Comparison of ENCODE assay signal across 11 mouse cellular contexts in the genomic region with DNA sequence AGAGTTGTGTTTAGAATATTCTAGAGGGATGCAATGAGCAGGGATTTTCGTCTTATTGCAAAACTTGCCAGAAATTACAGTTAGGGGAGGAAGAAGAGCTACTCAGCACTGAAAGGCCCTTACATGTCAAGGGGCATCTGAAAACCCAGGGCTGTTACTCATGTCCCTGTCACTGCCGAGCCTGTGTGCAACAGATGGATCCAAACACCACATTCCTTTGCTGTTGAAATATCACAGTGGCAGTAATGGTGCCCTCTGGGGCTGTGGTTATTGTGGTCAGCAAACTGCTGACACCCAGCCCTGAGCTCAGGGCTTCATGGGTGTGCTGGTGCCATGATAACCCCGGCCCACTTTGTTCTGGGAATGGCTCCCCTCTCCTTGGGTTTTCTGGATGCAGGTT.
DNase-seq lines count a peak whose midpoint lies in the region; ATAC-seq lines count a peak whose summit lies in the region.
"Had no signal": no experiment of that assay in that cellular context is flagged by ENCODE, and none has a peak within 500 bp of the region (broad histone marks: within the 10 kb centered on the region; RNA-seq: fewer than 3 reads in every experiment).

No protein-coding gene starts in this region.

- H3K4me3 ChIP-seq in kidney, embryonic 16.5 days (ENCODE audit: low read length), result no peak overlapping the region
- no peak overlapping the region for H3K4me3 ChIP-seq in embryonic facial prominence, embryonic 13.5 days
- no peak overlapping the region for H3K4me3 ChIP-seq in liver, embryonic 11.5 days (ENCODE audit: low read depth, low read length)
- no peak overlapping the region for H3K4me3 ChIP-seq in neural tube, embryonic 15.5 days (replicated peaks)
- H3K4me3 ChIP-seq in midbrain, embryonic 13.5 days (replicated peaks), result no peak overlapping the region
- H3K4me3 ChIP-seq: hindbrain, embryonic 15.5 days had no signal

- H3K27me3 ChIP-seq in kidney, embryonic 16.5 days (ENCODE audit: insufficient read depth, low read length), result no peaks in the 10 kb centered on the region
- H3K27me3 ChIP-seq in embryonic facial prominence, embryonic 13.5 days, result no peaks in the 10 kb centered on the region
- no peaks in the 10 kb centered on the region for H3K27me3 ChIP-seq in liver, embryonic 11.5 days (replicated peaks; ENCODE audit: control insufficient read depth, insufficient read depth, low read length)
- H3K27me3 ChIP-seq in neural tube, embryonic 15.5 days (replicated peaks), result no peaks in the 10 kb centered on the region
- H3K27me3 ChIP-seq in midbrain, embryonic 13.5 days, result no peaks in the 10 kb centered on the region
- H3K27me3 ChIP-seq: CH12.LX; hindbrain, embryonic 15.5 days had no signal

- H3K27ac ChIP-seq in kidney, embryonic 16.5 days (ENCODE audit: low read length), result peak overlapping the region; percentile 3; the same call in 1 of the 2 replicates
- H3K27ac ChIP-seq in embryonic facial prominence, embryonic 13.5 days, result peak overlapping the region; percentile 87
- H3K27ac ChIP-seq in liver, embryonic 11.5 days (ENCODE audit: low read depth, low read length), result no peak overlapping the region
- H3K27ac ChIP-seq in neural tube, embryonic 15.5 days (replicated peaks), result peak overlapping the region; percentile 58; the same call in 1 of the 2 replicates
- H3K27ac ChIP-seq in midbrain, embryonic 13.5 days, result no peak overlapping the region

- DNase-seq in kidney, adult 8-10 months, result no peak
- DNase-seq in liver, embryonic 11.5 days (ENCODE audit: low spot score), result no peak
- no peak for DNase-seq in ovary, adult 18-20 months (ENCODE audit: low spot score)
- no peak for DNase-seq in adrenal gland, adult 2 months

- H3K9me3 ChIP-seq in kidney, embryonic 16.5 days (ENCODE audit: low read length), result no peaks in the 10 kb centered on the region
- H3K9me3 ChIP-seq in embryonic facial prominence, embryonic 13.5 days, result no peaks in the 10 kb centered on the region
- H3K9me3 ChIP-seq in liver, embryonic 11.5 days (ENCODE audit: control insufficient read depth, low read length), result no peaks in the 10 kb centered on the region
- no peaks in the 10 kb centered on the region for H3K9me3 ChIP-seq in neural tube, embryonic 15.5 days (replicated peaks)
- no peaks in the 10 kb centered on the region for H3K9me3 ChIP-seq in midbrain, embryonic 13.5 days
- H3K9me3 ChIP-seq: hindbrain, embryonic 15.5 days had no signal

- no peak overlapping the region for H3K9ac ChIP-seq in kidney, embryonic 16.5 days (replicated peaks; ENCODE audit: low read length)
- H3K9ac ChIP-seq in embryonic facial prominence, embryonic 13.5 days, result no peak overlapping the region
- H3K9ac ChIP-seq in liver, embryonic 11.5 days (ENCODE audit: low read depth, low read length), result no peak overlapping the region
- no peak overlapping the region for H3K9ac ChIP-seq in neural tube, embryonic 15.5 days (replicated peaks)
- no peak overlapping the region for H3K9ac ChIP-seq in midbrain, embryonic 13.5 days (replicated peaks)
- H3K9ac ChIP-seq: hindbrain, embryonic 15.5 days had no signal

- 60% methylated on average over 3 of the region's 3 CpGs for WGBS in kidney, embryonic 16.5 days
- WGBS in embryonic facial prominence, embryonic 13.5 days, result 38% methylated on average over 3 of the region's 3 CpGs
- 31% methylated on average over 3 of the region's 3 CpGs for WGBS in liver, embryonic 11.5 days
- 62% methylated on average over 3 of the region's 3 CpGs for WGBS in neural tube, embryonic 15.5 days
- 80% methylated on average over 3 of the region's 3 CpGs for WGBS in midbrain, embryonic 13.5 days

- H3K4me2 ChIP-seq in kidney, embryonic 16.5 days (replicated peaks; ENCODE audit: low read depth, low read length), result no peak overlapping the region
- no peak overlapping the region for H3K4me2 ChIP-seq in embryonic facial prominence, embryonic 13.5 days
- H3K4me2 ChIP-seq in liver, embryonic 11.5 days, result no peak overlapping the region
- H3K4me2 ChIP-seq in neural tube, embryonic 15.5 days, result no peak overlapping the region
- H3K4me2 ChIP-seq in midbrain, embryonic 13.5 days (replicated peaks), result no peak overlapping the region
- H3K4me2 ChIP-seq: hindbrain, embryonic 15.5 days had no signal

- ATAC-seq in kidney, embryonic 16.5 days (ENCODE audit: low FRiP score, low TSS enrichment), result no peak
- no peak for ATAC-seq in embryonic facial prominence, embryonic 13.5 days (ENCODE audit: insufficient number of reproducible peaks, insufficient read depth, low FRiP score, low TSS enrichment, low read depth)
- ATAC-seq in liver, embryonic 11.5 days (replicated peaks; ENCODE audit: low FRiP score), result peak; percentile 47; the same call in 1 of the 2 replicates
- no peak for ATAC-seq in neural tube, embryonic 15.5 days (ENCODE audit: low FRiP score)
- ATAC-seq in midbrain, embryonic 13.5 days, result no peak
- ATAC-seq: forebrain, embryonic 14.5 days had no signal

- peaks cover 6% of the 10 kb centered on the region for H3K4me1 ChIP-seq in kidney, embryonic 16.5 days (ENCODE audit: insufficient read depth, low read length)
- peaks cover 20% of the 10 kb centered on the region for H3K4me1 ChIP-seq in embryonic facial prominence, embryonic 13.5 days
- no peaks in the 10 kb centered on the region; the same call in 1 of the 2 replicates for H3K4me1 ChIP-seq in liver, embryonic 11.5 days (replicated peaks; ENCODE audit: control insufficient read depth, insufficient read depth, low read length)
- peaks cover 10% of the 10 kb centered on the region for H3K4me1 ChIP-seq in neural tube, embryonic 15.5 days
- H3K4me1 ChIP-seq in midbrain, embryonic 13.5 days (replicated peaks), result no peaks in the 10 kb centered on the region
- H3K4me1 ChIP-seq: hindbrain, embryonic 15.5 days had no signal

- H3K36me3 ChIP-seq in kidney, embryonic 16.5 days (ENCODE audit: insufficient read depth, low read length), result no peaks in the 10 kb centered on the region
- H3K36me3 ChIP-seq in embryonic facial prominence, embryonic 13.5 days, result no peaks in the 10 kb centered on the region
- H3K36me3 ChIP-seq in liver, embryonic 11.5 days (ENCODE audit: control insufficient read depth, insufficient read depth, low read length), result no peaks in the 10 kb centered on the region
- H3K36me3 ChIP-seq in neural tube, embryonic 15.5 days, result no peaks in the 10 kb centered on the region
- H3K36me3 ChIP-seq in midbrain, embryonic 13.5 days, result no peaks in the 10 kb centered on the region
- H3K36me3 ChIP-seq: hindbrain, embryonic 15.5 days had no signal

Comparison
In these comparisons a context has a peak if more than half of its experiments do, and no peak if none do; other contexts are left out.
1. H3K27ac ChIP-seq: peak in kidney, embryonic 16.5 days (single experiment), embryonic facial prominence, embryonic 13.5 days (single experiment) and neural tube, embryonic 15.5 days (single experiment); none in liver, embryonic 11.5 days (single experiment) and midbrain, embryonic 13.5 days (single experiment).